Mouse (Mus musculus) C3H10T1/2 (cell line): ENCODE data around the gene Syn2. TPM values are rescaled to one million over a fixed set of nuclear protein-coding genes. Genes with fewer than 3 reads are reported as not detected.

ENCODE experiments used
- polyA plus RNA-seq, 2 experiments: library from polyadenylated mRNA; unstranded; fragments of >200 nt; fragmentation: generic; extraction: Trizol; gene quantifications; one replicate each; pipeline ENCODE4 v1.2.1; 2012; ENCODE audit warnings: missing spikeins in 2 of 2

Gene Syn2
- polyA plus RNA-seq, result under 1 TPM; 0.06 to 0.22 TPM

GRCm38 (mm10) chr6:115134501-115135331 is at the start of gene Syn2:
Gene Syn2 (plus strand): TSS chr6:115134902.

GRCm38 (mm10) chr6:115227043-115227442 is 92.3 kb downstream of the Syn2 start, which contains the start of gene Gm17482:
Gene Gm17482 (plus strand): TSS chr6:115227343.

GRCm38 (mm10) chr6:115252099-115252873 is 117.6 kb downstream of the Syn2 start, which contains the start of gene Timp4:
Gene Timp4 (minus strand): TSS chr6:115252205.

Other genes with a start within 250 kb of the Syn2 start
- gene Vgll4, start 164.9 kb upstream of the Syn2 start, polyA plus RNA-seq, result 10 to 100 TPM in 1 of 2 experiments, 1 to 10 TPM in 1; 2.2 to 52.1 TPM
- gene Tamm41, start 97.0 kb upstream of the Syn2 start, polyA plus RNA-seq, result 10 to 100 TPM; 29.5 to 34.7 TPM
- gene Gm17482, start 92.4 kb downstream of the Syn2 start, polyA plus RNA-seq, result not detected
- under 1 TPM; 0.01 to 0.21 TPM for gene Timp4, start 117.3 kb downstream of the Syn2 start, polyA plus RNA-seq
- gene Pparg, start 226.0 kb downstream of the Syn2 start, polyA plus RNA-seq, result 10 to 100 TPM in 1 of 2 experiments, 1 to 10 TPM in 1; 3.5 to 21.5 TPM